Mouse (Mus musculus) liver, adult 2 months (tissue): ENCODE results near the gene Myo16.

Source experiments
- CTCF ChIP-seq: fragments of 200-500 bp; IDR thresholded peaks from 2 replicates; pipeline ENCODE4 v1.5.1; 2011; ENCODE audit warnings: low read depth, low read length, control low read depth
- POLR2A ChIP-seq: fragments of 200-500 bp; IDR thresholded peaks from 2 replicates; pipeline ENCODE4 v1.6.1; 2011; ENCODE audit warnings: low read length, control low read depth; ENCODE audit not compliant: insufficient read depth; ENCODE audit errors: extremely low read depth

DNA sequence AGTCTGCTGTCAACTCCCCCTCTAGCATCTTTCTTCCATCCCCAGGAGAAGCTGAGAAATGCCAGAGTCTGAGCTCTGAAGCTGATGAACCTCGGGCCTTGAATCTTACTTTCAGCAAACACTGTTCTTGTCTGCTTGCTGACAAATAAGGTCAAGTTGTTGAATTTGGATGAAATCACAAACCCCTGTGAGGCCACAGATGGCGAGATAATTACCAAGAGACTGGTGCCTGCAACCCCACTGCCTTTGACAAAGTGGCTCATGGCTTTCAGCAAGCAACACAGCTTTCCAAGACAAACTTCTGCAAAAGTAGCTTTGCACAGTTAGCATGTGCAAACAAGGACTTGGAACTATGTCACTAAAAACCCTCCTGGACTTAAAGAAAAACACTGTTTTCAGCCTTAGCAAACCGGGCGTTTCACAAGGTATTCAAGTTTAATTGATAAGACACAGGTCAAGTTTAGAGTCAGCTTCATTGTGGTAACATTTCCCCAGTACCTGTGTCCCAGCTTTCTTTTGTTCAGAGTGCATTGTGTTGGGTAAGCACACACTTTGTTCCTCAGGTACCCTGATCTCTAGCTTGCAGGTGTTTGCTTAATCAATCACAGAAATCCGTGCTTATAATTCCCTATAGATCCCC is 20.6 kb downstream of the Myo16 start:
- TF ChIP-seq CTCF (no peak), POLR2A (no peak)
